Mouse (Mus musculus) large intestine, adult 2 months (tissue): ENCODE data around the gene Tfb1m. TPM values are rescaled to one million over a fixed set of nuclear protein-coding genes. Genes with fewer than 3 reads are reported as not detected.

ENCODE experiments used
- DNase-seq: peaks from one replicate; pipeline ENCODE4 v3.0.0-alpha.2; 2012; ENCODE audit warnings: low read depth, low spot score
- WGBS: fragments of 180-500 bp; shearing (Covaris S2); methylation state at CpG from one replicate; pipeline ENCODE4 v1.1.7; 2018; 5-methylcytosine and 5-hydroxymethylcytosine counted together
- polyA plus RNA-seq: library from polyadenylated mRNA; depleted of rRNA; stranded (reverse); fragments of >200 nt; gene quantifications from 2 replicates; pipeline ENCODE4 v1.2.3, GENCODE M21; 2012

Tfb1m gene
- polyA plus RNA-seq, 1 experiment, result 1.9 TPM

DNA sequence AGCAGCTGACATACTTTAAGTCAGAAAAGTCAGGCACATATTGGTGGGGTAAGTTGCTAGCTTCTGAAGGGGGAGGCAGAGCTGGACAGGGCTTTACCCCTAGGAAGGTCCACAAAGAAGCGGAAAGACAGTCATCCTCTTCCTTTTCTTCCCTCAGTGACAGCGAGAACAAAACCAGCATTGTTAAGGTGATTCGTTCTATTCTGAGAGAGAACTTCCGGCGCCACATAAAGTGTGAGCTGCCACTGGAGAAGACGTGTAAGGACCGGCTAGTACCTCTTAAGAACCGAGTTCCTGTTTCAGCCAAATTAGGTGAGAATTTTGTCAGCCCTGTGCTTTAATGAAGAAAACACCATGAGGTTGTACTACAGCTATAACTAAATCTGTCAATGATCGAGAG is 41.2 kb downstream of the Tfb1m start:
- WGBS, result 85% methylated on average over 9 of the region's 9 CpGs
- no peak for DNase-seq

DNA sequence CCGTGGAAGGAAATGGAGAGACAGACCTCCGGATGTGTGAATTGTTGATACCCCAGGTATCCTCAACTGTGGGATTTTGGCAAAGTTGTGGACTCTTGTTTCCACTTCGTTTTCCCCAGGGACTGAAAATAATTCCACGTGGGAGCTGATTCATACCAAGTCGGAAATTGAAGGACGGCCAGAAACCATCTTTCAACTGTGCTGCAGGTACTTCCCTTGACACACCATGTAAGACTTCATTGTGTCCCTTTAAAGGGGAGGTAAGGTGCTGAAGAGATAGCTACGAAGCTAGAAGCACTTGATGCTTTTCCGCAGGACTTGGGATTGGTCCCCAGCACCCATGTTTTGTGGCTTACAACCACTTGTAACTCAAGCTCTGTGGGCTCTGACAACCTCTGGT is 41.7 kb downstream of the Tfb1m start:
- WGBS, result 89% methylated on average over 8 of the region's 8 CpGs

DNA sequence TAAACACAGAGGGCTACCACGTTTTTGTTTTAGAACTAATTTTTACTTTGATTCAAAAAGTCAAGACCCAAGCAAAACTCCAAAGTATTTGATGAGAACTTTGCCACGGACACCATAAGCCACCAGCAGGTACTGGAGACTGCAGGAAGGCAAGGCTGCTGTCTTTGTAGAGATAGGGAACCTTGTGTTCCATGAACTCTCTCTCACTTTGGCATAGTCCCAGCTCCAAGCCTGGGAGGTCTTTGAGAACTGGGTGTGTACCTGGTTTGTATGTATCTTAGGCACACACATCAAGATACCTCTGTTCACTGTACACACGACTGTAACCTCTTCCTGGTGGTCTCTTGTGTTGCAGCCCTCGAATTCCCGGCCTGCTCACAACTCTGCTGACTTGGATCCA is 43.3 kb downstream of the Tfb1m start:
- 77% methylated on average over 5 of the region's 5 CpGs for whole genome bisulfite sequencing
- DNase-seq, result no peak

More for the DNA sequence above, 41.7 kb downstream of the Tfb1m start:
- no peak for DNase-seq

DNA sequence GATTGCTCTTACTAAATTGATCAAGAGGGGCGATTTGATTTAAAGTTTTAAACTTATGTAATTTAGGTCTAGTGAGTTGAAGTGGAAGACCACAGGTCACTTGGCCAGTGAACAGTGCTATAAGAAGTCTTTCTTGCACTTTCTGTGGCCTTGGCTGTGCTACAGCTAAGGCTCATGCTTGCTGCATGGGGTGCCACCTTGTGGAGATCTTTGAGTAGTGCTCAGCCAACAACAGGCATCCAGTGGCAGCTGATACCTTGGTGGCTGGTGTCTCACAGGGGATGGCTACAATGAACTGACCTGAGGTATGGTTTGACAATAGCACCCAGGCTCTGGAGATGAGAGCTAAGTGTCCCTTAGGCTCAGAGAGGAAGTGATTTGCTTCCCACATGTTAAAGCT is 47.7 kb downstream of the Tfb1m start:
- WGBS, result 19% methylated on average over 1 of the region's 1 CpGs
- DNase-seq, result peak; percentile 25

DNA sequence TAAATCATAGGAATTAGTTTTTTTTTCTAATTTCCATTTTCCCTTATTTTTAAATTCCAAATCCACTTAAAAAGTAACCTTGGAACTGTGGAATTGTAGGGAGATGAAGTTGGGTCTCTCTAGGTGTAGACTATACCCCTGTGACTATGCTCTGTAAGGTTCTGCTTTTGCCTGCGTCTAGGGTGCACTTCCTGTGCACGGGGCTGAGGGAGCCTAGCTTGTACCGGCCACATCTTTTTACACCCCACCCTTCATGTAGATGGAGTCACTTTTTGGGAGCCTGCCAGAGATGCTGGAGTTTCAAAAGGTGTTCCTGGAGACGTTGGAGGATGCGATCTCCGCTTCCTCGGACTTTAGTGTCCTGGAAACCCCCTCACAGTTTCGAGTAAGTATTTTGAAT is 51.1 kb downstream of the Tfb1m start:
- 45% methylated on average over 8 of the region's 8 CpGs for WGBS

DNA sequence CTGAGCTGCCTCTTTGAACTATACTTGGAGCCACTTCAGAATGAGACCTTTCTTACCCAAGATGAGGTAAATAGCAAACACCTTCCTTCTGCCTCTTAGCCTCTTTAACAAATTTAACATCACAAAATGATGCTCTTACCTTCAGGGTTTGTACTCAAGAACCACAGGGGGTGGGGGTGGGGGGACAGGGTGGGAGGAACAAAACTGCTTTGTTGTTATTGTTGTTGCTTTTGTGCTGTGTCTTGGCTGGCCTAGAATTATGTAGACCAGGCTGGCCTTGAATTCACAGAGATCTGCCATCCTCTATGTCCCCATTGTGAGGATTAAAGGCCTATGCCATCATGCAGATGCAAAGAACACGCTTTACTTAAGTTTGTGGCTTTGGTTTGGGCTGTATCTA is 51.9 kb downstream of the Tfb1m start:
- no peak for DNase-seq
- WGBS, result 90% methylated on average over 1 of the region's 1 CpGs

More for the DNA sequence above, 51.1 kb downstream of the Tfb1m start:
- no peak for DNase-seq

DNA sequence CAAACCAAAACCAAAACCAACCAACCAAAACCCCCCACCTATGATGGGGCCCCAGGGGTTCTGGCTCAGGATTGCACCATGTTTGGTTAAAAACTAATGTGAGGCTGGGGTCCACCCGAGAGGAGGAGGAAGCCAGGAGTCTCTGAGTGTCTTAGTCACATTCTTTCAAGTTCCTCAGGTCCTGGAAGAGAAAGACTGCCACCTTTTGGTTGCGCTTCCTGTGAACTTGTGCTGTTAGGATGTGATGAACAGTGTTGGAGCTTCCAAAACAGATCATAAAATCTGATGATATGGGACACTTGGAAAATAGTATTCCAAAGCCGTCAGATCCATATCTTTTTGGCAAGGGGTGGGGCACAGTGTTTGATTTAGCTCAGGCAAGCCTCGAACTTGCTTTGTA is 56.6 kb downstream of the Tfb1m start:
- WGBS, result 71% methylated on average over 4 of the region's 4 CpGs
- no peak for DNase-seq

DNA sequence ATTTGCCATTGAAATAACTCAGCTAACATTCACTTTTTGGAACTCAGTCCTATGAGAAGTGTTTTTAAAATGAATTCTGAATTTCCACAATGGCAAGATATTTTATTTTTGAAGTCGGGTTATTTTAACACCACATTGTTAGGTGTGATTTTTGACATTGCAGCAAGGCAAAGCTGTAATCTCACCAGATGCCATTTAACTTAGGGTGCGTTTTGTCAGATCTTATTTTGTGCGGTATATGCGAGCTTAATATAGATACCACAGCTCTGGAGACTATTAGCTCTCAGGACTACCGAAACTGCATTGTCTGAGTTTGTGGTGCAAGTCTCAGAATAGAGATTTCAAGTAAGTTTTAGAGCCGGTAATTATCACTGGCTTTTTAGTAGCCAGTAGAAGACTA is 57.5 kb downstream of the Tfb1m start:
- no peak for DNase-seq
- WGBS, result 95% methylated on average over 6 of the region's 6 CpGs

DNA sequence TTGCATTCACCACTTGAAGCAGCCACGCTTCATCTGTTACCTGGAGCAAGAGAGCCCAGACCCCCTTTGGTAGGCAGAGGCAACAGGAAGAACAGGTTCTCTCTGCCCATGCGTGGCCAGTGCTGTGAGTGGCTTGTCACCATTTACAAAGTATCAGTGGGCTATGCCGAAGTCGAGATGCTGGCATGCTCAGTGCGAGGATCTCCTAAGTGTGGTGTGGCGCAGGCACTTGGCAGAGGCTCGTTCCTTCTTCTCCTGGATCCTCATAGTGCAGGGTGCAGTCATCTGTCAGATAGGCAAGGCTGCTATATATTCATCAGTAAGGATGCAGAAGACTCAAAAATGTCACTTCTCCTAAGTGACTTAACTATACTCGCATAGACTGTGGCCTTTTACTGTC is 58.1 kb downstream of the Tfb1m start:
- no peak for DNase-seq
- WGBS, result 93% methylated on average over 8 of the region's 8 CpGs

DNA sequence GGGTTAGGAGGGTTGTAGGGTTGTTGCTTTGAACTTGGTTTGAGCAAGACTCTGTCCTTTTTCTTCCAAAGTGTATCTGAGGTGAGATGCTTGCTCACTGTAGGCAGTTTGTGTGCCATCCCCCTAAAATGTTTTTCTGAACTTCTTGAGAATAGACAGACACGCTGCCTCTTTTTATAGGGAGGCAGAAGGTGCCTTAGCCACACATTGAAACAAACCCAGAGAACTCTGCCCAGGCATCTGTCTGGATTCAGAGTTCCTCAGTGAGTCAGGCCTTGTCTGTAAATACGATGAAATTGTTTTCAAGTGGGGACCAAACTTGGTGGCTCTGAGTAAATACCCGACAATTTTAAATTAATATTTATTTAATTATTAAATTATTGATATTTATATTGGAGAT is 59.0 kb downstream of the Tfb1m start:
- WGBS, result 82% methylated on average over 3 of the region's 3 CpGs
- DNase-seq, result no peak

DNA sequence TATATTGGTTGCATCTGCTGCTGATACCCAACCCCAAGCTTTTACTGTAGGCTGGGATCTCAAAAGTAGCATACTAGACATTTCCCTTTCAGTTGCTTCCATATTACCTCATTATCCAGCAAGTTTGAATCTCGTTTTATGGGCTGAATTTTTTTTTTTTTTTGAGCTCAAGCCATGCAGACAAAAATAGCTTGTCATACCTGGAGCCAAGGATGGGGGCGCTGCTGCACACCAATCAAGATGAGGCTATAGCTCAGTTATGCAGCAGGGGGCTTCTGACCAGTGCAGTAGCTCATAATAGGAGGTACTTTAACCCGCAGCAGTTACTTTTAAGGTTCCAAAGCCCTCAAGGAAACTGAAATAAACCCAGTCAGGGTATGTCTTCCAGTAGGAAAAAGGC is 59.5 kb downstream of the Tfb1m start:
- DNase-seq, result no peak
- 38% methylated on average over 3 of the region's 3 CpGs for WGBS

DNA sequence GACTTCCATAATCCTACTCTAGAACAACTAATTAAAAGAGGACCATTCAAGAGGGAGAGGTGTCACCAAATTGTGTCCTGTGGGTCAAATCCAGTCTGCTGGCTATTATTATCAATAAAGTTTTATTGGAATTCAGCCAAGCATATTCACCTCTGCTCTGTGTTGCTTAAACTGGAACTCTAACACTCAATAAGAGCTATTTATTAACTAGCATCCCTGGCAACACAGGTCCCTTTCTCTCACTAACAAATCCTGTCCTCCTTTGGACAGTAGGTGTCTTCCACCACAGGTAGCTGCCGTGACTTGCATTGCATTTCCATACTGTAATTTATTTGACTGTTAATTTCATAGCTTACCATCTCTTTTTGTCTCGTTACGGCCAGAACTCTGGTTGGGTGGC is 61.5 kb downstream of the Tfb1m start:
- DNase-seq, result no peak

DNA sequence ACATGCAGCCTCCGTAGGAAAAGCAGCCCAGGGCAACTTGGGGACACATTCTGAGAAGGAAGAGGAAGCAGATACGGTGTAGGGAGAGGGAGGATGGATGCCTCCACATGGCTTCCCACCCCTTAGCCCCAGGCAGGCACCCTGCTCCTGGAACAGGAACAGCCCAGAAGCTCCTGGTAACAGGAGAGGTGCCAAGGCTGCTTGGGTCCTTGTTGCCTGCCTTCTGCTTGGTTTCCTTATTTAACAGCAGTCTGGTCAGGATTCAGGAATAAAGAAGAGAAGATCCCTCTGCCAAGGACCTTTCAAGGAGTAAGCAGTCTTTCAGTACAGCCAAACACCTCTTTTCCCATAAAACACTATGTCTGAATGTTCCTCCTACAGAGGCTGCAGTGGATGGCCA is 62.0 kb downstream of the Tfb1m start:
- 61% methylated on average over 2 of the region's 2 CpGs for WGBS
- no peak for DNase-seq

More for the DNA sequence above, 61.5 kb downstream of the Tfb1m start:
- 79% methylated on average over 3 of the region's 3 CpGs for WGBS

DNA sequence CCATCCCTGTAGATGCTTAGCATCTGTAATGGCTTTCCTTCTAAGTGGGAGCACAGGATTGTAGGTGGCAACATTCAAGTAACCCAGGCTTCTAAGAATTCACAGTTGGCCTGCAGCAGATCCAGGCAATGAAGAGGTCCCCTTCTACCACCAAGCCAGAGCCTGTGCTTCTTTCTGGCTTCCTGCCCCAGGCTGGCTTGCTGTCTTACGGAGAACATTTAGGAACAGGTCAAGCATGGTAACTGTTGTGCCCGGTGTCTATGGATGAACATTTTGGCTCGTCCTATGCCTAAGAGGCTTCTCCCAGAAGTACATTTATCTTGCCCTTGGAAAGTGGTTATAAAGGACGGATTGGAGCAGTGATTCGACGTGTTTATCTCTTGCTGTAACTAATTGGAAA is 65.9 kb downstream of the Tfb1m start:
- 93% methylated on average over 6 of the region's 6 CpGs for WGBS
- no peak for DNase-seq

DNA sequence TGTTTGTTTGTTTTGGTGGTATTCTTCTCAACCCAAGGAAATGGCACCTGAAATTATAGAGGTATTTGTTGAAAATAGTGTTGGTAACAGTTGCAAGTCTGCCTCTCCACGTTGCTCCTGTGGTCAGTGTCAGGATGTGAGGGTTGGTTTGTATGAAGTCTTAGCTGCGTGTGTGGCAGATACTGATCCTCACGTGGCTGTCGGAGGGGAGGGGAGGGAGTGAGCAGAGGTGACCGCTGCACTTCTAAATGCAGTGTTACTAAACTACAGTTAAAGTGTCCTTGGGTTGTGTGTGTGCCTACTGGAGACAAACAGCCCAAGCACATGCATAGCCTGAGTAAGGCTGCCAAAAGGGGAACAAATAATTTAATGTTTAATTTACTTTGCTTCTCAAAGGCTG is 66.5 kb downstream of the Tfb1m start:
- WGBS, result 69% methylated on average over 5 of the region's 5 CpGs
- no peak for DNase-seq

DNA sequence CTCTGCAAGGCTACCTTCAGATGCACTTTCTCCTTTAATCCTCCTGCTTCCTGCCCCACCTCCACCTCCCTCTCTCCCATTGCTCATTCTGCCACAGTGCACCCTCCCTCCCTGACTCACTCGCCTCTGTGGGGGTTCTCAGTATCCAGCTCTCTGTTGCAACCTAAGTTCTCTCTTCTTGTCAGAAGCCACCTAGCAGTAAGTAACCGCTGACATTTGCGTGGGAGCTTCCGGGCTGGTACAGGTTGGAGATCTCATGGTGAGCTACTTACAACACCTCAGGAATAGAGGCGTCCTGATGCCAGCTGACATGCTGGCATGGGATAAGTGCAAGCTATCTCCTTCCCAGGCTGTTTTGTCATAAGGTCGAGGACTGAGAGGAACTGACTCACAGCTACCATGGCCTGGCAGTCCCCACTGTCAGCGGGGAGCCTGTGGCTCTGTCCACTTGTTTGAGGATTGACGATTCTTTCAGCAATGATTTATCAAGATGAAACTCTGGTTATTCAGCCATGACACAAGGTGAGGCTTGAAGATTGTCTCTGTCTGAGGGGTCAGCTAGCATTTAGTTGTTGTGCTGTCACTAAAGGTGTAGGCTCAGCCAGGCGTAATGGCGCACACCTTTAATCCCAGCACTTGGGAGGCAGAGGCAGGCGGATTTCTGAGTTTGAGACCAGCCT is 67.2 kb downstream of the Tfb1m start:
- DNase-seq, result no peak
- 91% methylated on average over 11 of the region's 11 CpGs for WGBS

DNA sequence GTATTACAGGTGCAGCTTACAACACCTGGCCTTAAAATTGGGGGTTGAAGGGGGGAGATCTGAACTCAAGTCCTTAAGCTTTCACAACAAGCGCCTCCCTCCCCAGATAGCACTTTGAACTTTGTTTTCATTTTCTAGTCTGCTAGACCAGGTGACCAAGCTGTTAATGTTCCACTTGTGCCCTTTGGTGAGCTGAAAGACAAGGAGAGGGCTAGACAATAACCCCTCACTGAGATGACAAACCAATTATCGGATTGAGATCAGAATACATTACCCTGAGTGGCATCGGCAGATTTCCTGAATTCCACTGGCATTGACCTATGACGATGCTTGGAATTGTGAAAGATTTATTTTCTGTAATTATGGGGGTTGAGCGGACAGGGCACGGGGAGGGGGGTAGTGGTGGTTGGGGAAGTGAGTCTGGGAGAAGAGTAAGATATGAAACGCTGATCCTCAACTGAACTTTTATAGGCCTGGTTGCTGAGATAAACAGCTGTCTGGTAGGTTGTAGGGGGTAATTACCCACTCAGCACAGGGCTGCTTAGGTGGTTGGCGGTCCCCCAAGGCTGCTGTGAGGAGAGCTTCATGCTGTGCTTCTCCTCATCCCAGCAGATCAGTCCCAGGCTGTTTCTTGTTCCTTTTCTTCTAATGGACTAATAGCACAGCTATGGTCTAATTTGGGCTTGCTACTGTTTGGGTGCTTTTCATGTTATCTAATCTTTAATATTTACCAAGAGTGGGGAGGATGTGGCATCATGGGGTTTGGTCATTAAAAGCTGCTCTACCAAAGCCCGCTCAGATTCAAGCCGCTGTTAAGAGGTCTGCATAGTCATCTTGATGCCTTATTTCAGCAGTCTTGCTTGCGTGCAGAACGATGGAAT is 69.6 kb downstream of the Tfb1m start:
- no peak for DNase-seq
- WGBS, result 71% methylated on average over 12 of the region's 12 CpGs

DNA sequence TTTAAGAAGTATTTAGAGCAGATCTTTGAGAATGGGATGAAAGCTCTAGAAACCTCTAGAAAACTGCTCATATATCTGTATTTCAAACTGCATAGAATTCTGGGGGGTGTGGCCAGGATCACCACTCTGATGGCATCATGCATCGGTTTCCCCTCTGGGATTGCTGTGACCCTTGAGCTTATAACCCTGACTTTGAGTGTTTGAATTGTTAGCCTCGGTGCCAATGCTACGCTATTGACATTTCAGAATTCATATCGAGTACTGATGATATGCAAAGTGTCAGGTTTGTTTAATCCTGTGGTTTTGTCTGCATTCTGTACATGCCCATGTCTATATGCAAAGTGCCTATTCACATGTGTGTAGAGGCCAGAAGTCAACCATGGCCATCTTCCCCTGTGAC is 70.4 kb downstream of the Tfb1m start:
- DNase-seq, result no peak
- 71% methylated on average over 4 of the region's 4 CpGs for WGBS

DNA sequence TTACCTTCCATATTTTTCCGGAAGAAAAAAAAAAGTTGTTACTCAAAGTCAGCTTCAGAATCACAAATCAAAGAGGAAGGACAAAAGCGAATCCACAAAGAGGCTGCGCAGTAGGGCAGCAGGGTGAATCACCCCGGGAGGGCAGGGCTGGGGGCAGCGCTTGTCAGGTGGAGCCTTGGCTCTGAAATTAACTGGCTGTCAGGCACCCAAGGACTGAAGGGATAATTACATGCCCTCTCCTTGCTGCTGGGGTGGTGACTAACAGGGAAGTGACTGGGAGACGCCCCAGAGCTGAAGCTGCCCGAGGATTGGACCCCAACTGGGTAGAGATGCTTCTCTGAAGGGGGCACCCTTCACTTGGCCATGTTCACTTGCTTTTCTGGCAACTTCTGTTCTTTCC is 71.7 kb downstream of the Tfb1m start:
- 82% methylated on average over 7 of the region's 7 CpGs for WGBS
- no peak for DNase-seq

DNA sequence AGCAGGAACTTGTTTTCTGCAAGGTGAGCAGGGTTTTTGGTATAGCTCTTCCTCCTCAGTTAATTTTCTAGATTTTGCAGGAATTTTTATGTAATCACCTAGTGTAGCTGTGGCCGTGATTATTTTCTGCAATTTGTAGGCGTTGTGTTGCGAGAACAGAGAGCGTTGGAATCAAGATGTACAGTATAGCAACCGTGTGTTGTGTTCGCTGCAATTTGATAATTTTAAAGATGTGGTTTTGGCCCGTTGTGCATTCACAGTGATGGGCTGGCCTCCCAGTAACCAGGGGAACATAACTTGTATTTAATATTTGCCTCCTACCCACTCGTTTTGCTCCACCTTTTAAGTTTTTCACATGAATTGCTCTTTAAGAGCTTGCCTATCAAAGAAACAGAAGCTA is 74.5 kb downstream of the Tfb1m start:
- no peak for DNase-seq
- 87% methylated on average over 8 of the region's 8 CpGs for WGBS
